Mouse (Mus musculus) MEL-GATA-1-ER (cell line): ENCODE measurements around the gene Rpusd2.

Experiments
- DNase-seq: peaks from one replicate; pipeline ENCODE4 v3.0.0-alpha.2; 2012; ENCODE audit warnings: low read depth; ENCODE audit errors: extremely low read depth

Rpusd2 gene

GRCm38 (mm10) chr2:119032191-119032590 is 2.4 kb upstream of the Rpusd2 start:
- DNase-seq: no peak

GRCm38 (mm10) chr2:119035397-119035745 is 781 bp downstream of the Rpusd2 start:
- no peak for DNase-seq

GRCm38 (mm10) chr2:119040882-119041281 is 6.3 kb downstream of the Rpusd2 start:
- no peak for DNase-seq

GRCm38 (mm10) chr2:119045163-119045562 is 10.6 kb downstream of the Rpusd2 start:
- no peak for DNase-seq

- peak; percentile 85 for DNase-seq
Measured at GRCm38 (mm10) chr2:119046649-119047611, 12.3 kb downstream of the Rpusd2 start, which contains the start of gene Knl1. Gene Knl1, plus strand, starts transcription at chr2:119047119.

- DNase-seq: no peak
Measured at GRCm38 (mm10) chr2:119047849-119048248, 13.3 kb downstream of the Rpusd2 start.

- peak; percentile 54 for DNase-seq
Measured at GRCm38 (mm10) chr2:119050132-119050650, 15.6 kb downstream of the Rpusd2 start.

- no peak for DNase-seq
Measured at GRCm38 (mm10) chr2:119060139-119060538, 25.5 kb downstream of the Rpusd2 start.

- DNase-seq: no peak
Measured at GRCm38 (mm10) chr2:119072397-119072796, 37.8 kb downstream of the Rpusd2 start.

GRCm38 (mm10) chr2:119086156-119086555 is 51.6 kb downstream of the Rpusd2 start:
- no peak for DNase-seq
